Comparison of ENCODE assay signal across 26 mouse cellular contexts in genomic region chr6:146915808-146916207, GRCm38 (mm10). TPM values are rescaled to one million over a fixed set of nuclear protein-coding genes. Genes with fewer than 3 reads are reported as not detected.
"Had no signal": no experiment of that assay in that cellular context is flagged by ENCODE, and none has a peak within 500 bp of the region (broad histone marks: within the 10 kb centered on the region; RNA-seq: fewer than 3 reads in every experiment).

No protein-coding gene starts in this region.

- H3K9ac ChIP-seq: kidney, embryonic 15.5 days; liver, embryonic 14.5 days; lung, embryonic 15.5 days; midbrain, embryonic 12.5 days; midbrain, embryonic 15.5 days; neural tube, embryonic 13.5 days had no signal

- H3K9me3 ChIP-seq: kidney, embryonic 15.5 days; lung, embryonic 15.5 days; midbrain, embryonic 12.5 days; midbrain, embryonic 15.5 days; neural tube, embryonic 13.5 days had no signal

- ATAC-seq: midbrain, embryonic 15.5 days had no signal

- H3K4me3 ChIP-seq: kidney, embryonic 15.5 days; left cerebral cortex, adult 2 months; lung, embryonic 15.5 days; midbrain, embryonic 12.5 days; midbrain, embryonic 15.5 days; neural tube, embryonic 13.5 days had no signal

- DNase-seq: kidney, adult 8-10 months; kidney, postnatal 10 days; kidney, postnatal 4 days; layer of hippocampus, adult 9-11 months; lung, adult 18-20 months; thymus, adult 18-20 months; thymus, postnatal 14 days; thymus, postnatal 4 days had no signal

- H3K27ac ChIP-seq: left cerebral cortex, adult 2 months; liver, embryonic 14.5 days; lung, embryonic 15.5 days; macrophage; midbrain, embryonic 12.5 days; midbrain, embryonic 15.5 days; neural tube, embryonic 13.5 days had no signal

- H3K27me3 ChIP-seq: kidney, embryonic 15.5 days; lung, embryonic 15.5 days; midbrain, embryonic 12.5 days; midbrain, embryonic 15.5 days; neural tube, embryonic 13.5 days had no signal

- H3K4me2 ChIP-seq: kidney, embryonic 15.5 days; lung, embryonic 15.5 days; midbrain, embryonic 12.5 days; midbrain, embryonic 15.5 days; neural tube, embryonic 13.5 days had no signal

- H3K36me3 ChIP-seq: lung, embryonic 15.5 days; midbrain, embryonic 12.5 days; midbrain, embryonic 15.5 days; neural tube, embryonic 13.5 days had no signal

- H3K4me1 ChIP-seq: midbrain, embryonic 15.5 days had no signal

RNA-seq across cellular contexts. Expression of gene 1700034J05Rik, which starts 38.4 kb away (rescaled TPM):
- total RNA-seq: layer of hippocampus, adult 18-20 months; layer of hippocampus, postnatal 25 days; left cerebral cortex, adult 2 months; left cerebral cortex, postnatal 10 days; left cerebral cortex, postnatal 36 days; liver, adult 2 months; megakaryocyte, adult 5-6 weeks; neutrophil, adult 5-6 weeks had no signal
- polyA plus RNA-seq: limb, embryonic 11.5 days; liver, adult 2 months; liver, embryonic 14.5 days; macrophage; midbrain, embryonic 15.5 days; neural tube, embryonic 13.5 days; small intestine, adult 2 months; spleen, adult 2 months had no signal
